Mouse (Mus musculus): ENCODE data around the gene Paqr4.
"Not testable (repeated sequence)": the region's sequence is repeated elsewhere in the genome, so short reads cannot be mapped to it uniquely, and the experiment has no call there.

The Paqr4 gene

GRCm38 (mm10) chr17:23740598-23741021 lies at the start of gene Paqr4:
Paqr4 (minus strand) TSS chr17:23740867.
- DNase-seq: no peak

- no peak for DNase-seq
Measured at GRCm38 (mm10) chr17:23789749-23790268, 49.1 kb upstream of the Paqr4 start.

- no peak for DNase-seq
Measured at GRCm38 (mm10) chr17:23788973-23789372, 48.3 kb upstream of the Paqr4 start.

DNA sequence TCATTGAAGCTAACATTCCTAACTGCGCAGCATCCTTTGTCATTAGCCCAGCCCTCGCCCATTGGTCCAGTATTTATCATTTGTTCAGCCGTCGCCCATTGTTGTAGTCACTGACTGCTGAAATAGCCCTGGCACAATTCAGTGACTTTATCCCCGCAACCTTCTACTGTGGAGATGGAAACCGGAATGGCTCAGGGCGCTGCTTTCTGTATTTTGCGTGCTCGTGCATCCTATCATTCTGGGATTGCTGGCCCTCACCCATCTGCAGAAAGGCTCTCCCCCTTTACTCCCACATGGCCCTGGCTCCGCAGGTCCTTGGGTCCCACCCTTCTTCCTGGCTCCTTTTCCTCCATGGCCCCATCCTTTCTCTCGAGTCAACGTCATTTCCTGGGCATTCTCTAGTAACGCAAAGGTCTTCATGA lies 45.9 kb upstream of the Paqr4 start:
- no peak for DNase-seq

- peak; percentile 88 for DNase-seq
Measured at GRCm38 (mm10) chr17:23785561-23786471, 45.1 kb upstream of the Paqr4 start, which contains the start of gene Flywch2. Flywch2 (minus strand) TSS chr17:23786081.

DNA sequence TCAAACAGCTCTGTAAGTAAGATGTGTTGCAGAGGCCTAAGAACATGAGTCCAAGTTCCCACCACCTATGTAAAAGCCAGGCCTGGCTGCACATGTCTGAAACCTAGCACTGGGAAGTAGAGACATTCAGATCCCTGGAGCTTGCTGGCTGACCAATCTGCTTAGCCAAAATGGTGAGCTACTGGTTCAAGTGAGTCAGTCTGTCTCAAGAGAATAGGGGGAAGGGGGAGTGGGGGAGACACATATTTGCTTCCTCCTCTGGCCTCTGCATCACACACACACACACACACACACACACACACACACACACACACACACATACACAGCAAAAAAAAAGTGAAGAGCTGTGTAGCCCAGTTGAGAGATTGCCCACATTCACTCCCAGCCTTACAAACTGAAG lies 42.7 kb upstream of the Paqr4 start:
- no peak for DNase-seq

DNA sequence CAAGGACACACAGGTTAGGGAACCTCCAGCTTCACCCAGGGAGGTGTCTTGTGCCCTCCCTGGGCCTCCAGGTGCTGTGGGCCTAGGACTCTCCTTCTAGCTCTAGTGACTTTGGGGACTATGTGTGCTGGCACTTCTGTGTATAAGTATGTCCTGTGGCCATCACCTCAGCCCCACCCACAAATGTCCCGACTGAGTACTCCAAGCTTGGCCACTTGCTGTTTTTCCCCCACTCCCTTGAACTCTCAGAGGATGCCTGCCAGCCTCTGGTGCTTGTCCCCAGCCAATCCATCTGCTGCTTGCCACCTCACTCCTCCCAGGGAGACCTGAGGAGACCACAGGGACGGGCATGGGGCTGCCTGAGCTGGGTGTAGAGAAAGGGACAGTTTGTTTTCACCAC lies 37.8 kb upstream of the Paqr4 start:
- no peak for DNase-seq

- DNase-seq: no peak
Measured at GRCm38 (mm10) chr17:23777141-23777540, 36.5 kb upstream of the Paqr4 start.

- DNase-seq: no peak
Measured at GRCm38 (mm10) chr17:23776216-23776615, 35.5 kb upstream of the Paqr4 start.

- DNase-seq: peak; percentile 92
Measured at GRCm38 (mm10) chr17:23774090-23774489, 33.4 kb upstream of the Paqr4 start.

DNA sequence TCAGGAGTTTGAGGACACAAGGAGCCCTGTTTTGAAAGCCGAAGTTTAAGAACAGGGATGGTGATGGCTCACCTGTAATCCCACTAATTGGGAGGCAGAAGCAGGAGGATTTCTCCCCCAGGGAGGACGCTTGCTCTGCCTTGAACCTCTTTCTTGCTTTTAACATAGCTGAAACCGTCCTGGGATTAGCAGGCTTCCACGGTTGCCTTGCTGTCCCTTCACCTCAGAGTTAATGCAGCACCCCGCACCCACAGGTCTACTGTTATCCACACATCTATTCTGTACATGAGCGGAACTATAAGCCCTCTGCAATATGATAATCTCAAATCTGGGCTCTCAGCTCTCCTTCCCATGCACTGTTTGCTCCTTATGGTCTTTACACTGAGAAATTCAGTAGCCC lies 33.0 kb upstream of the Paqr4 start:
- DNase-seq: no peak

DNA sequence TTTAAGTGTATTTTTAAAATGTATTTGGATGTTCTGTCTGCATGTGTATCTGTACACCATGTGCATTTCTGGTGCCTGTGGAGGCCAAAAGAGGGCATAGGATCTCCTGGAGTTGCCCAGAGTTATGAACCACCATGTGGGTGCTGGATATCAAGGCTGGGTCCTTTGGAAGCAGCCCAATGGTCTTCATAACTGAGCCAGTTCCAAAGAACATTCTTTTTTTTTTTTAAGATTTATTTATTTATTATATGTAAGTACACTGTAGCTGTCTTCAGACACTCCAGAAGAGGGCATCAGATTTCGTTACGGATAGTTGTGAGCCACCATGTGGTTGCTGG lies 31.5 kb upstream of the Paqr4 start:
- not testable (repeated sequence) for DNase-seq

GRCm38 (mm10) chr17:23771284-23772218 lies 30.9 kb upstream of the Paqr4 start, which contains the start of gene Flywch1:
Flywch1 (minus strand) TSS chr17:23771602.
- DNase-seq: peak; percentile 99

GRCm38 (mm10) chr17:23770896-23771283 lies 30.2 kb upstream of the Paqr4 start:
- no peak for DNase-seq

DNA sequence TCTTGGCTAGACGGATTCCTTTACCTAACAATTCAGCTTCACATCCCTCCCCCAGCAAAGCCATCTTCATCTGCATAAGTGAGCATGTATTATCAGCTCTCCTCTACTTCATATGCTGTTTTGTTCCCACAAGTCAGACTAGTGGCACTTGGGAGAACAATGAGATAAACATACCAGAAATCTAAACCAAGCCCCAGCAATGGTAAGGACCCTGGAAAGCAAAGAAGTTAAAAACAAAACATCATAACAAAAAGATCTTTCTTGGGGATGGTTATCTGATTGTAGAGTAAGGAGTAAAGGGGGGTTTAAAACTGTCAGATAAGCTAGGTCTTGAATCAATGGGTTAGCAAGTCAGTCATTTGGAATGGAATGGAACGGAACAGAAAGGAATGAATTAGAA lies 29.8 kb upstream of the Paqr4 start:
- no peak for DNase-seq

DNA sequence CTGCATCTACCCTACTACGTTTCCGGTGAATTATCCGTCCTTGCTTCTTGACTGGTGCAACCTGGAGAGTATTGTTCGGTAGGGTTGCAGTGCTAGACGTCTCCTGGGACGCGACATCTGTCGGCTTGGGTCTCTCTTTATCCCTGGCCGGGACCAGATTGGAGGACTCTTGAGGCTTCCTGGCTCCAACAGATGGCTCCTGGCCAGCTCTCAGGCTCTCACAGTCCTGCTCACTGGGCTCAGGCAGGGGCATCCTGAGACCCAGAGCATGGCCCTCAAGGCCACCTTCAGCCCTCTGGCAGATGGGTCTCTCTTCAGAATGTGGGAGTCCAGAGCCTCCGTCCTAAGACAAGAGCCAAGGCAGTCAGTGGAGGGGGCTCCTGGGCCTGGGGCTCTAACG lies 22.3 kb upstream of the Paqr4 start:
- DNase-seq: no peak

GRCm38 (mm10) chr17:23761155-23761554 lies 20.5 kb upstream of the Paqr4 start:
- no peak for DNase-seq

GRCm38 (mm10) chr17:23760231-23760630 lies 19.6 kb upstream of the Paqr4 start:
- no peak for DNase-seq

DNA sequence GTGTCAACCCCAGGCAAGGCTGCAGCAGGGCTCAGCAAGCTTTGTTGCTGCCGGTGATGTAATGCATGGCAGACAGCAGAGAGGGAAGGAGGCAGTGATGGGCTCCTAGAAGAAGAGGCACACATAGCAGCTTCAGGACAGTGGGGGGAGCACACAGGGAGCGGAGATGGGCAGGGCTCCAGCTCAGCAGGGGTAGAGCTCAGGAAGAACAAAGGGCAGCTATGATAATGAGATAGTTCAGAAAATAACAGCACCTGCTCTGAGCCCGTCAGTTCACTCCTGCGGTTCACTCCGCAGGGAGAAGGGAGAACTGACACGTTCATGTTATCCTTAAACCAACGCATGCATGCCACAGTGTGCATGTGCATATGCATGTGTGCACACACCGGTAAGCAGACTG lies 18.1 kb upstream of the Paqr4 start:
- no peak for DNase-seq

DNA sequence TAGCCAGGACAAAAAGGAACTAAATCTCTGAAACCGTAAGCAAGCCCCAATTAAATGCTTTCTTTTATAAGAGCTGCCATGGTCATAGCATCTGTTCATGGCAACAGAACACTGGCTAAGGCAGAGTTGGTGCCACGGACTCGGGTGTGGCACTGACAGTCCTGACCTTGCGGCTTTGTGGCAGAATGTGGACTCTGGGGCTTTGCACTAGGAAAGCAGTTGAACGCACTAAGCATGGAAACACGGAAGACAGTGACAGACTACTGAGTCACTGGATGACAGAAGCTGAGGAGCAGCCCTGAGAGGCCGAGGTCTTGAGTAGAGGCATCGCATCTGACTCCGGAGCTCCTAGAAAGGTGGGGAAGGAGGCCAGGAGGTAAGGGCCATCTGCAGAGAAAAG lies 16.9 kb upstream of the Paqr4 start:
- DNase-seq: no peak

DNA sequence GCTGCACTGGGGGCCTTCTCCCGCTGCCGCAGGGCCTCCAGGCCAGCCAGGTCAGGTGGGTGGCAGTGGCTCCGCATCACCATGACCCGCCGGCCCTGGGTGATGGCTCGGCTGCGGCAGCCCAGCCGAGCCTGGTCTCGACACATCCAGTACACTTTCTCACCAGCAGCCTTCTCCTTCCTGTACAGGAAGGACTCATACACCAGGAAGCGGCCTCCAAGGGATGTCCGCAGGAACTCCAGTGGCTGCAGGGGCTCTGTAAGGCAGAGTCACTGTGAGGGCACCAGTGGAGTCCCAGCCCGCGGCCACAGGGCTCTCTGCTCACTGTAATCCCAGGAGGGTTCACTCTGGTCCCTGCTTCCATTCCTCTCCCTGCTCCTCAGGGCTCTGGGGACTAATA lies 15.0 kb upstream of the Paqr4 start:
- DNase-seq: peak; percentile 68

- DNase-seq: no peak
Measured at GRCm38 (mm10) chr17:23749400-23750191, 8.9 kb upstream of the Paqr4 start.
